Mouse (Mus musculus): ENCODE measurements around the gene Ppp1r12b. TPM values are rescaled to one million over a fixed set of nuclear protein-coding genes. Genes with fewer than 3 reads are reported as not detected.

The Ppp1r12b gene
- total and polyA plus RNA-seq, 2 experiments, result 2.2 to 5.0 TPM

DNA sequence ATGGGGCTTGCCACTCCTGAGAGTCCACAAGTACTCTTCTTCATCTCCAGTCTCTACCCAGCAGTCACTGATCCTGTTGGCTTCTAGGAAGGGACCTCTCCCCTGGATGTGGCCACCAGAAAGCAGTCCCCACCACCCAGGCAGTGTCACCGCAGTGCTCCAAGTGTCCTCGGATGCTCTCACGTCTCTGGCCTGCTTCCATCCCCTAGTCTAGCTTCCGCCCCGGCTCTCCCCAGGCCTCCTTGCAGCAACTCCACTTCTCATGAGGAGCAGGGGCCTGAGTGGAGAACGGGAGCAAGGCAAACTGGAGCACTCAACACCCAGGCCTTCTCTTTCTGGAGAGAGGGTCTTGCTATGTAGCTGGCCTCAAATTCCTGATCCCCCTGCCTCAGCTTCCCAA lies 196.6 kb downstream of the Ppp1r12b start:
- Histone ChIP-seq H3K4me3 (ENCODE audit: insufficient read depth, low read depth, low read length) (no peak overlapping the region), H3K79me2 (ENCODE audit: control insufficient read depth, insufficient read depth, low read length) (no peaks in the 10 kb centered on the region), H3K27ac (replicated peaks; ENCODE audit: insufficient read depth, low read depth, low read length) (no peak overlapping the region), H3K4me1 (ENCODE audit: control insufficient read depth, insufficient read depth, low read length) (no peaks in the 10 kb centered on the region; the same call in 1 of the 2 replicates), H3K27me3 (ENCODE audit: control insufficient read depth, insufficient read depth, low read length) (no peaks in the 10 kb centered on the region), H3K36me3 (ENCODE audit: control insufficient read depth, insufficient read depth, low read length) (no peaks in the 10 kb centered on the region), H3K9ac (ENCODE audit: low read depth, low read length) (no peak overlapping the region)
- TF ChIP-seq CTCF (IDR thresholded peaks at IDR 0.05; ENCODE audit: low read depth, low read length), result no peak
- no peak for TF ChIP-seq POLR2A (IDR thresholded peaks at IDR 0.05; ENCODE audit: extremely low read depth, insufficient read depth, low read length)
- DNase-seq (ENCODE audit: extremely low read depth, low read depth, low spot score), result no peak
- WGBS, result 92% methylated on average over 6 of the region's 6 CpGs

DNA sequence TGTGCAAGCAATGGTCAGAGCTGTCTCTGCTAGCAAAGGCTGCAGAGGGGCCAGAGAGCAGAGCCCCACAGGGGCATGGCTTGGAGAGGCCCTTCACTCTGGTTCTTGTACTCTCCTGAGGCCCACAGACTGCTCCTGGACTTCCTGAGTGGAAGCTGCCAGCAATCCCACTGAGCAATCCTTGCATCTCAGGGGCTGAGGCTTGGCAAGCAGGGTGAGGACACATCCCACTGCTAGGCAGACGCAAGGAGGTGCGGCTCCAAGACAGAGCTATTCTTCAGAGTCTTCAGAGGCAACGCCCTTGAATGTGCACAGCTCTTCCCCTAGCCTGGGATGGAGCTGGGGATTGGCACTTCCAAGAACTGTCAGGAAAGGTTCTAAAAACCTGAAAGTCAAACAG lies 198.5 kb downstream of the Ppp1r12b start:
- WGBS, result 88% methylated on average over 3 of the region's 3 CpGs
- no peak overlapping the region for H3K27ac ChIP-seq (replicated peaks; ENCODE audit: insufficient read depth, low read depth, low read length)
- no peaks in the 10 kb centered on the region for H3K27me3 ChIP-seq (ENCODE audit: control insufficient read depth, insufficient read depth, low read length)
- H3K36me3 ChIP-seq (ENCODE audit: control insufficient read depth, insufficient read depth, low read length), result no peaks in the 10 kb centered on the region
- no peak overlapping the region for H3K9ac ChIP-seq (ENCODE audit: low read depth, low read length)
- no peaks in the 10 kb centered on the region for H3K4me1 ChIP-seq (ENCODE audit: control insufficient read depth, insufficient read depth, low read length)
- no peak overlapping the region for H3K4me3 ChIP-seq (ENCODE audit: insufficient read depth, low read depth, low read length)
- no peak for DNase-seq (ENCODE audit: extremely low read depth, low read depth, low spot score)
- TF ChIP-seq POLR2A (IDR thresholded peaks at IDR 0.05; ENCODE audit: extremely low read depth, insufficient read depth, low read length) (no peak), CTCF (IDR thresholded peaks at IDR 0.05; ENCODE audit: low read depth, low read length) (no peak)
- H3K79me2 ChIP-seq (ENCODE audit: control insufficient read depth, insufficient read depth, low read length), result no peaks in the 10 kb centered on the region

DNA sequence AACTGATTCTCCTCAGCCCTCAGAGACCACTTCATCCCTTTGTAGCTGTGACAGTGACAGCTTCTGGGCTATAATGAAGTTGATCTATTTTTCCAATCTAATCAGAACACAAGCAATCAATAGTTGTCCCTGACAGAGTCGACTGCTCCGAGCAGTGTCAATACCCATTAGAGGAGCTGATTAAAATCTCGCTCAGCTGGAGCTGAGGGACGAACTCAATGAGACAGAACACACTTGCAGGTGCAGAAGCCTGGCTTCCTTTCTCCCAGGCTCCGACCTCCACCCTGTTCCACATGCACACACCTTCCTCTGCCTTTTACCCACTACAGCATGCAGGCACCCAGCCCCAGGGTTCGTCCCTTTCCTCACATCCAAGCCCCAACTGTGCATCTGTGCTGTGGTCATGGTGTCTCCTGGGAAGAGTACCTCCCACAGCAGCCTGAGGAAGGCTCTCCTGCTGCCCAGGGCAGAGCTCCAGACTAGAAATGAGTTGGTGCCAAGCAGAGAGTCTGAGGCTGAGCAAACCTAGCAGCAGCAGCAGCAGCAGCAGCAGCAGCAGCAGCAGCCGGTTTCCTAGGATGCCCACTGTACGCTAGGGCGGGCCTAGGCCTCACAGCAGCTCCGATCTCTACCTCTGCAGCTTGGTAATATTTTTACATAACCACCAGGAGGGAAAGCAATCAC lies 199.4 kb downstream of the Ppp1r12b start:
- no peaks in the 10 kb centered on the region for H3K4me1 ChIP-seq (ENCODE audit: control insufficient read depth, insufficient read depth, low read length)
- WGBS, result 77% methylated on average over 10 of the region's 10 CpGs
- H3K79me2 ChIP-seq (ENCODE audit: control insufficient read depth, insufficient read depth, low read length), result no peaks in the 10 kb centered on the region
- H3K27ac ChIP-seq (replicated peaks; ENCODE audit: insufficient read depth, low read depth, low read length), result no peak overlapping the region
- H3K27me3 ChIP-seq (ENCODE audit: control insufficient read depth, insufficient read depth, low read length), result no peaks in the 10 kb centered on the region
- H3K4me3 ChIP-seq (ENCODE audit: insufficient read depth, low read depth, low read length), result no peak overlapping the region
- H3K9ac ChIP-seq (ENCODE audit: low read depth, low read length), result no peak overlapping the region
- no peak for TF ChIP-seq POLR2A (IDR thresholded peaks at IDR 0.05; ENCODE audit: extremely low read depth, insufficient read depth, low read length)
- TF ChIP-seq CTCF (IDR thresholded peaks at IDR 0.05; ENCODE audit: low read depth, low read length), result no peak
- no peaks in the 10 kb centered on the region for H3K36me3 ChIP-seq (ENCODE audit: control insufficient read depth, insufficient read depth, low read length)
- DNase-seq (ENCODE audit: extremely low read depth, low read depth, low spot score), result no peak

DNA sequence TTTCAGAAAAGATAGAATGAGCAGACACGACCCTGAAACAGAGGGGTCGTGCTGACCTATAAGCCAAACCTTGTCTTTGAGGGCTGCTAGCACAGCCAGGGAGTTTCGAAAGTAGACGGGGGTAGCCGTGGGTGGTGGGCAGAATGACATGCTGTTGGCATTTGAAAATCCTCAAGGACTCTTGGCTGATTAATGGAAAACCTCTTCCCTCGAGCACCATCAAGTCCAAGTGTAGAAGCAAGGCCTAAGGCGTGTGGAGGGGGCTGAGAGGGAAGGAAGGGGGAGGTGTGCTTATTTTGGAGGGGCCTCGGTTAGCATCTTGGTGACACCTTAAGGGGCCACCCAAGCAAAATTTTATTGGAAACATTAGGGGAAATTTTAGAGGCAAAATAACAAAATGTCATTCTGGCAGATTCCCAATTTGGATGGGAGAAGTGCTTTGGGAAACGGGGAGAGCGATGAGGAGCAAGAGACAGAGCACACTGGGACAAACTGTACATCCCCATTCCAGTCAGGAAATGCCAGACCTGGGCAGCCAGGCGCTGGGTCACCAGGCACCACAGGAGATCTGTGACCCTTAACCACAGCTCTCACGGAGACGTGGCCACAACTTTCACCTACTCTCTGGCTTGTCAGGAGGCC lies 200.1 kb downstream of the Ppp1r12b start:
- no peak overlapping the region for H3K27ac ChIP-seq (replicated peaks; ENCODE audit: insufficient read depth, low read depth, low read length)
- no peak overlapping the region for H3K9ac ChIP-seq (ENCODE audit: low read depth, low read length)
- no peaks in the 10 kb centered on the region for H3K36me3 ChIP-seq (ENCODE audit: control insufficient read depth, insufficient read depth, low read length)
- no peak overlapping the region for H3K4me3 ChIP-seq (ENCODE audit: insufficient read depth, low read depth, low read length)
- no peak for DNase-seq (ENCODE audit: extremely low read depth, low read depth, low spot score)
- TF ChIP-seq CTCF (IDR thresholded peaks at IDR 0.05; ENCODE audit: low read depth, low read length), result no peak
- no peak for TF ChIP-seq POLR2A (IDR thresholded peaks at IDR 0.05; ENCODE audit: extremely low read depth, insufficient read depth, low read length)
- 81% methylated on average over 13 of the region's 13 CpGs for WGBS
- no peaks in the 10 kb centered on the region for H3K79me2 ChIP-seq (ENCODE audit: control insufficient read depth, insufficient read depth, low read length)
- no peaks in the 10 kb centered on the region for H3K4me1 ChIP-seq (ENCODE audit: control insufficient read depth, insufficient read depth, low read length)
- H3K27me3 ChIP-seq (ENCODE audit: control insufficient read depth, insufficient read depth, low read length), result no peaks in the 10 kb centered on the region

DNA sequence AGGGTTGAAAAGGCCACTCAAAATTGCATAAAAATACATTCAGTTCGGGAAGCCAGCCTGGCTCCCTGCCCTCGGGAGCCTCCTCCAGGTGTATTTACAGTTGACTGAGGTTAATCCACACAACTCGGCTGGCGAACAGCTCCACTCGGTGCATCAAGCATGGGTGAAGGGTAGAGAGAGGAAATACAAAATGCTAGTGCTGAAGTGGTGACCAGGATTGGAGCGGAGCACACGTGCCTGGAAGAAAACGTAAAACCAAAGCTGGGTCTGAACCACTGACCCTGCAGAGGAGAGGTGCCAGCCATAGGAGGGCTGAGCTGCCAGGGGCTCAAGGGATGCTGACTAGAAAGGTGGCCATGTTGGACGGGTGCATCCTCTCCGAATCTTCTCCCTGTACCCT lies 200.9 kb downstream of the Ppp1r12b start:
- Histone ChIP-seq H3K9ac (ENCODE audit: low read depth, low read length) (no peak overlapping the region), H3K27ac (replicated peaks; ENCODE audit: insufficient read depth, low read depth, low read length) (no peak overlapping the region), H3K4me1 (ENCODE audit: control insufficient read depth, insufficient read depth, low read length) (no peaks in the 10 kb centered on the region), H3K4me3 (ENCODE audit: insufficient read depth, low read depth, low read length) (no peak overlapping the region), H3K36me3 (ENCODE audit: control insufficient read depth, insufficient read depth, low read length) (no peaks in the 10 kb centered on the region), H3K27me3 (ENCODE audit: control insufficient read depth, insufficient read depth, low read length) (no peaks in the 10 kb centered on the region), H3K79me2 (ENCODE audit: control insufficient read depth, insufficient read depth, low read length) (no peaks in the 10 kb centered on the region)
- DNase-seq (ENCODE audit: extremely low read depth, low read depth, low spot score), result no peak
- TF ChIP-seq POLR2A (IDR thresholded peaks at IDR 0.05; ENCODE audit: extremely low read depth, insufficient read depth, low read length), result no peak
- TF ChIP-seq CTCF (IDR thresholded peaks at IDR 0.05; ENCODE audit: low read depth, low read length), result no peak
- 79% methylated on average over 10 of the region's 10 CpGs for WGBS

Data from liver, adult 2 months (tissue).